Mouse (Mus musculus) G1E (cell line): ENCODE measurements at regions not wholly inside any gene's neighbourhood (a gene's known extent, or its start where the extent isn't known, plus 50 kb on each side); places are given as distances from the start of the nearest gene placed in this dataset.

Experiments
- CTCF ChIP-seq: IDR thresholded peaks from 2 replicates; pipeline ENCODE4 v1.5.1; 2012; ENCODE audit warnings: low read depth, low read length, inconsistent platforms, mixed read lengths
- GATA1 ChIP-seq: IDR thresholded peaks from 2 replicates; pipeline ENCODE4 v1.6.1; 2012; ENCODE audit warnings: borderline replicate concordance, low read length, inconsistent platforms, mixed read lengths

GRCm38 (mm10) chr8:9124503-9124902, 434.2 kb upstream of the Arglu1 start:
- no peak for TF ChIP-seq CTCF
- TF ChIP-seq GATA1, result no peak
